Mouse (Mus musculus) ES-E14 (cell line): Measurements from ENCODE around the gene 1110008P14Rik. TPM values are rescaled to one million over a fixed set of nuclear protein-coding genes. Genes with fewer than 3 reads are reported as not detected.

ENCODE experiments used
- DNase-seq: peaks from one replicate; pipeline ENCODE4 v3.0.0-alpha.2; 2013; ENCODE audit warnings: low read depth, low spot score
- H3K27ac ChIP-seq: 2 replicates; pipeline ENCODE4 v1.5.1; 2012; ENCODE audit warnings: low read depth, mild to moderate bottlenecking, low read length, moderate library complexity, mixed read lengths; ENCODE audit not compliant: poor library complexity, insufficient read depth, severe bottlenecking
- H3K36me3 ChIP-seq: 2 replicates; pipeline ENCODE4 v1.6.1; 2012; ENCODE audit warnings: mild to moderate bottlenecking, low read length, moderate library complexity, mixed read lengths; ENCODE audit not compliant: control insufficient read depth, poor library complexity, insufficient read depth, severe bottlenecking
- H3K4me1 ChIP-seq, 2 experiments: fragments of 150-350 bp in 1 of 2; sonication (generic) in 1 of 2; 2 replicates each; pipeline ENCODE4 v1.6.1; 2012; ENCODE audit warnings: low read length in 2 of 2, mild to moderate bottlenecking in 1 of 2, mixed read lengths in 1 of 2; ENCODE audit not compliant: control insufficient read depth in 2 of 2, insufficient read depth in 2 of 2, poor library complexity in 1 of 2
- H3K4me3 ChIP-seq, 2 experiments: fragments of 150-350 bp in 1 of 2; sonication (generic) in 1 of 2; 2 replicates each; pipeline ENCODE4 v1.5.1; 2012; ENCODE audit warnings: low read length in 2 of 2, low read depth in 1 of 2, mild to moderate bottlenecking in 1 of 2, mixed read lengths in 1 of 2; ENCODE audit not compliant: insufficient read depth in 1 of 2, poor library complexity in 1 of 2, severe bottlenecking in 1 of 2
- H3K9ac ChIP-seq: 2 replicates; pipeline ENCODE4 v1.6.1; 2012; ENCODE audit warnings: low read depth, mild to moderate bottlenecking, low read length, mixed read lengths; ENCODE audit not compliant: poor library complexity, insufficient read depth, severe bottlenecking
- H3K9me3 ChIP-seq: fragments of 150-350 bp; sonication (generic); 2 replicates; pipeline ENCODE4 v1.6.1; 2012; ENCODE audit warnings: low read depth, mild to moderate bottlenecking, low read length; ENCODE audit not compliant: control insufficient read depth, insufficient read depth
- CHD2 ChIP-seq: IDR thresholded peaks from 2 replicates; pipeline ENCODE4 v1.6.1; 2014; ENCODE audit warnings: mild to moderate bottlenecking, low read depth, low read length, inconsistent platforms
- HCFC1 ChIP-seq: IDR thresholded peaks from 2 replicates; pipeline ENCODE4 v1.6.1; 2012; ENCODE audit warnings: low read length, inconsistent platforms, borderline replicate concordance; ENCODE audit not compliant: insufficient read depth
- MAFK ChIP-seq: IDR thresholded peaks from 2 replicates; pipeline ENCODE4 v1.6.1; 2014; ENCODE audit warnings: mild to moderate bottlenecking, low read depth, low read length, inconsistent platforms; ENCODE audit not compliant: insufficient read depth
- ZC3H11A ChIP-seq: IDR thresholded peaks from 2 replicates; pipeline ENCODE4 v1.6.1; 2012; ENCODE audit warnings: low read depth, mild to moderate bottlenecking, inconsistent platforms, low read length, borderline replicate concordance
- ZNF384 ChIP-seq: IDR thresholded peaks from 2 replicates; pipeline ENCODE4 v1.6.1; 2012; ENCODE audit warnings: low read depth, low read length, inconsistent platforms
- in situ Hi-C, 2 experiments: fragments of 600-800 bp; cut with MboI; formaldehyde crosslinking; loops; one replicate each; pipeline ENCODE4 v1.15.1; 2025; ENCODE audit warnings: low sequenced_read_pairs in 2 of 2, inconsistent platforms in 1 of 2; ENCODE audit not compliant: unreplicated experiment in 2 of 2
- total RNA-seq: library from RNA; depleted of rRNA; stranded (reverse); fragments of 300-350 nt; gene quantifications from 2 replicates; pipeline ENCODE4 v1.2.3, GENCODE M21; 2012

1110008P14Rik gene
- total RNA-seq, 1 experiment: 31.3 TPM

- no peak overlapping the region for H3K9ac ChIP-seq
- no peaks in the 10 kb centered on the region for H3K9me3 ChIP-seq
- TF ChIP-seq CHD2: no peak
- TF ChIP-seq HCFC1: no peak
- TF ChIP-seq ZC3H11A: no peak
- no peak for TF ChIP-seq ZNF384
- no peak for TF ChIP-seq MAFK
- in situ Hi-C loops: no loop called here
- peaks cover 0 to 4% of the 10 kb centered on the region in 2 experiments; a peak in 1 of 4 replicates for H3K4me1 ChIP-seq
- peaks cover 28% of the 10 kb centered on the region for H3K36me3 ChIP-seq
- no peak overlapping the region for H3K27ac ChIP-seq
- DNase-seq: no peak
- H3K4me3 ChIP-seq: no peak overlapping the region
These were observed 37.6 kb upstream of the 1110008P14Rik start for GRCm38 (mm10) chr2:32419359-32419758.

GRCm38 (mm10) chr2:32418430-32419151, 36.9 kb upstream of the 1110008P14Rik start:
- Histone ChIP-seq H3K4me3 (no peak overlapping the region), H3K9ac (no peak overlapping the region), H3K9me3 (no peaks in the 10 kb centered on the region), H3K36me3 (peaks cover 28% of the 10 kb centered on the region), H3K4me1 (peaks cover 0 to 1% of the 10 kb centered on the region in 2 experiments; a peak in 1 of 4 replicates), H3K27ac (no peak overlapping the region)
- TF ChIP-seq ZNF384 (no peak), CHD2 (no peak), HCFC1 (no peak), ZC3H11A (no peak), MAFK (no peak)
- no peak for DNase-seq
- in situ Hi-C loops: no loop called here

GRCm38 (mm10) chr2:32417486-32417885, 35.7 kb upstream of the 1110008P14Rik start:
- no peak for TF ChIP-seq HCFC1
- TF ChIP-seq CHD2: no peak
- TF ChIP-seq ZNF384: no peak
- no peak for TF ChIP-seq MAFK
- no peaks in the 10 kb centered on the region for H3K9me3 ChIP-seq
- no peaks in the 10 kb centered on the region for H3K4me1 ChIP-seq
- H3K36me3 ChIP-seq: peaks cover 28% of the 10 kb centered on the region
- no peak overlapping the region for H3K9ac ChIP-seq
- H3K27ac ChIP-seq: no peak overlapping the region
- H3K4me3 ChIP-seq: no peak overlapping the region
- in situ Hi-C loops: no loop called here
- DNase-seq: no peak

GRCm38 (mm10) chr2:32416556-32416955, 34.8 kb upstream of the 1110008P14Rik start:
- no peak for DNase-seq
- Histone ChIP-seq H3K4me3 (no peak overlapping the region), H3K4me1 (no peaks in the 10 kb centered on the region), H3K27ac (no peak overlapping the region), H3K9ac (no peak overlapping the region), H3K36me3 (peaks cover 28% of the 10 kb centered on the region), H3K9me3 (no peaks in the 10 kb centered on the region)
- in situ Hi-C loops: no loop called here
- TF ChIP-seq HCFC1 (no peak), CHD2 (no peak), ZC3H11A (no peak), ZNF384 (no peak), MAFK (no peak)

GRCm38 (mm10) chr2:32415801-32416200, 34.1 kb upstream of the 1110008P14Rik start:
- H3K27ac ChIP-seq: no peak overlapping the region
- H3K4me3 ChIP-seq: no peak overlapping the region
- no peaks in the 10 kb centered on the region for H3K4me1 ChIP-seq
- TF ChIP-seq HCFC1: no peak
- no peaks in the 10 kb centered on the region for H3K9me3 ChIP-seq
- in situ Hi-C loops: no loop called here
- H3K36me3 ChIP-seq: peaks cover 28% of the 10 kb centered on the region
- DNase-seq: no peak
- H3K9ac ChIP-seq: no peak overlapping the region
